Mouse (Mus musculus) liver, embryonic 15.5 days (tissue): ENCODE data around the gene Me1. TPM values are rescaled to one million over a fixed set of nuclear protein-coding genes. Genes with fewer than 3 reads are reported as not detected.

Experiments used
- ATAC-seq: fragments of 200-750 bp; cut with Nextera tagmentation; 2 replicates; pipeline ENCODE4 v1.8.0; 2017; ENCODE audit warnings: moderate number of reproducible peaks, mild to moderate bottlenecking, moderate library complexity; ENCODE audit not compliant: insufficient read depth
- H3K27ac ChIP-seq: fragments of 300-500 bp; sonication (generic); replicated peaks from 2 replicates; pipeline ENCODE4 v1.5.1; 2015; ENCODE audit warnings: mild to moderate bottlenecking, inconsistent platforms
- H3K27me3 ChIP-seq: fragments of 300-500 bp; sonication (generic); 2 replicates; pipeline ENCODE4 v1.6.1; 2015; ENCODE audit warnings: mild to moderate bottlenecking, inconsistent platforms
- H3K36me3 ChIP-seq: fragments of 300-500 bp; sonication (generic); replicated peaks from 2 replicates; pipeline ENCODE4 v1.6.1; 2015; ENCODE audit warnings: moderate library complexity, mild to moderate bottlenecking, inconsistent platforms
- H3K4me1 ChIP-seq: fragments of 300-500 bp; sonication (generic); replicated peaks from 2 replicates; pipeline ENCODE4 v1.6.1; 2015; ENCODE audit warnings: inconsistent platforms
- H3K4me2 ChIP-seq: fragments of 300-500 bp; sonication (generic); 2 replicates; pipeline ENCODE4 v1.6.1; 2015; ENCODE audit warnings: moderate library complexity, mild to moderate bottlenecking, inconsistent platforms
- H3K4me3 ChIP-seq: fragments of 300-500 bp; sonication (generic); replicated peaks from 2 replicates; pipeline ENCODE4 v1.5.1; 2015; ENCODE audit warnings: mild to moderate bottlenecking, inconsistent platforms
- H3K9ac ChIP-seq: fragments of 300-500 bp; sonication (generic); 2 replicates; pipeline ENCODE4 v1.6.1; 2015; ENCODE audit warnings: moderate library complexity, mild to moderate bottlenecking, inconsistent platforms
- H3K9me3 ChIP-seq: fragments of 300-500 bp; sonication (generic); replicated peaks from 2 replicates; pipeline ENCODE4 v1.6.1; 2016; ENCODE audit warnings: inconsistent platforms
- WGBS: fragments of 180-500 bp; shearing (Covaris S2); methylation state at CpG from one replicate; pipeline ENCODE4 v1.1.7; 2015; ENCODE audit warnings: mixed read lengths; ENCODE audit not compliant: insufficient replicate concordance; 5-methylcytosine and 5-hydroxymethylcytosine counted together
- polyA plus RNA-seq: library from polyadenylated mRNA; unstranded; fragments of >200 nt; fragmentation: Nextera tagmentation; extraction: Ambion mirVana; gene quantifications from 2 replicates; pipeline ENCODE4 v1.2.1, GENCODE M21; 2015

Me1 gene
- polyA plus RNA-seq, 1 experiment from 2014 or later: 4.7 TPM

- Histone ChIP-seq H3K9me3 (no peaks in the 10 kb centered on the region), H3K9ac (no peak overlapping the region), H3K27ac (no peak overlapping the region), H3K27me3 (no peaks in the 10 kb centered on the region), H3K36me3 (no peaks in the 10 kb centered on the region), H3K4me2 (no peak overlapping the region), H3K4me3 (no peak overlapping the region), H3K4me1 (no peaks in the 10 kb centered on the region)
- 61% methylated on average over 6 of the region's 6 CpGs for WGBS
- ATAC-seq: no peak
These were observed 13.2 kb upstream of the Me1 start for GRCm38 (mm10) chr9:86708921-86709320.

GRCm38 (mm10) chr9:86707431-86707830 is 11.7 kb upstream of the Me1 start:
- H3K4me2 ChIP-seq: no peak overlapping the region
- no peak for ATAC-seq
- no peak overlapping the region for H3K27ac ChIP-seq
- WGBS: 39% methylated on average over 1 of the region's 1 CpGs
- H3K36me3 ChIP-seq: no peaks in the 10 kb centered on the region
- H3K27me3 ChIP-seq: no peaks in the 10 kb centered on the region
- H3K9ac ChIP-seq: no peak overlapping the region
- H3K4me3 ChIP-seq: no peak overlapping the region
- no peaks in the 10 kb centered on the region for H3K9me3 ChIP-seq
- no peaks in the 10 kb centered on the region for H3K4me1 ChIP-seq

GRCm38 (mm10) chr9:86701844-86702243 is 6.1 kb upstream of the Me1 start:
- 20% methylated on average over 2 of the region's 2 CpGs for WGBS
- H3K4me2 ChIP-seq: no peak overlapping the region
- no peak for ATAC-seq
- H3K27ac ChIP-seq: no peak overlapping the region
- H3K9ac ChIP-seq: no peak overlapping the region
- no peaks in the 10 kb centered on the region for H3K27me3 ChIP-seq
- no peaks in the 10 kb centered on the region for H3K36me3 ChIP-seq
- no peaks in the 10 kb centered on the region for H3K9me3 ChIP-seq
- H3K4me1 ChIP-seq: no peaks in the 10 kb centered on the region
- H3K4me3 ChIP-seq: no peak overlapping the region

GRCm38 (mm10) chr9:86701264-86701663 is 5.5 kb upstream of the Me1 start:
- no peaks in the 10 kb centered on the region for H3K4me1 ChIP-seq
- H3K36me3 ChIP-seq: no peaks in the 10 kb centered on the region
- H3K4me2 ChIP-seq: no peak overlapping the region
- no peaks in the 10 kb centered on the region for H3K9me3 ChIP-seq
- no peak for ATAC-seq
- no peak overlapping the region for H3K4me3 ChIP-seq
- no peak overlapping the region for H3K9ac ChIP-seq
- peaks cover under 1% of the 10 kb centered on the region; the same call in 1 of the 2 replicates for H3K27me3 ChIP-seq
- H3K27ac ChIP-seq: no peak overlapping the region
- 48% methylated on average over 5 of the region's 5 CpGs for WGBS

GRCm38 (mm10) chr9:86695199-86695817 is 445 bp downstream of the Me1 start:
- ATAC-seq: peak; percentile 28; the same call in 1 of the 2 replicates
- 3% methylated on average over 42 of the region's 56 CpGs for WGBS
- H3K9ac ChIP-seq: peak overlapping the region; percentile 58
- H3K27me3 ChIP-seq: peaks cover 20% of the 10 kb centered on the region
- H3K4me3 ChIP-seq: peak overlapping the region; percentile 63
- peak overlapping the region; percentile 85 for H3K4me2 ChIP-seq
- H3K27ac ChIP-seq: no peak overlapping the region
- H3K9me3 ChIP-seq: no peaks in the 10 kb centered on the region
- no peaks in the 10 kb centered on the region for H3K36me3 ChIP-seq
- peaks cover 9% of the 10 kb centered on the region for H3K4me1 ChIP-seq

GRCm38 (mm10) chr9:86694644-86695043 is 1.1 kb downstream of the Me1 start:
- Histone ChIP-seq H3K36me3 (no peaks in the 10 kb centered on the region), H3K4me1 (peaks cover 9% of the 10 kb centered on the region), H3K27me3 (peaks cover 20% of the 10 kb centered on the region), H3K27ac (no peak overlapping the region), H3K9ac (no peak overlapping the region), H3K9me3 (no peaks in the 10 kb centered on the region), H3K4me3 (no peak overlapping the region), H3K4me2 (no peak overlapping the region)
- 77% methylated on average over 7 of the region's 7 CpGs for WGBS
- ATAC-seq: no peak

GRCm38 (mm10) chr9:86693935-86694334 is 1.8 kb downstream of the Me1 start:
- ATAC-seq: no peak
- Histone ChIP-seq H3K27ac (no peak overlapping the region), H3K27me3 (peaks cover 20% of the 10 kb centered on the region), H3K4me2 (no peak overlapping the region), H3K9me3 (no peaks in the 10 kb centered on the region), H3K4me3 (no peak overlapping the region), H3K36me3 (no peaks in the 10 kb centered on the region), H3K4me1 (peaks cover 9% of the 10 kb centered on the region), H3K9ac (no peak overlapping the region)
- WGBS: 56% methylated on average over 6 of the region's 6 CpGs

GRCm38 (mm10) chr9:86692676-86693075 is 3.1 kb downstream of the Me1 start:
- Histone ChIP-seq H3K4me2 (no peak overlapping the region), H3K36me3 (no peaks in the 10 kb centered on the region), H3K4me1 (peaks cover 9% of the 10 kb centered on the region), H3K27me3 (peaks cover 20% of the 10 kb centered on the region), H3K9ac (no peak overlapping the region), H3K9me3 (no peaks in the 10 kb centered on the region), H3K4me3 (no peak overlapping the region), H3K27ac (no peak overlapping the region)
- 60% methylated on average over 3 of the region's 3 CpGs for WGBS
- ATAC-seq: no peak

GRCm38 (mm10) chr9:86692251-86692650 is 3.5 kb downstream of the Me1 start:
- H3K36me3 ChIP-seq: no peaks in the 10 kb centered on the region
- peaks cover 20% of the 10 kb centered on the region for H3K27me3 ChIP-seq
- no peaks in the 10 kb centered on the region for H3K9me3 ChIP-seq
- no peak overlapping the region for H3K4me3 ChIP-seq
- peaks cover 9% of the 10 kb centered on the region for H3K4me1 ChIP-seq
- no peak overlapping the region for H3K27ac ChIP-seq
- H3K4me2 ChIP-seq: no peak overlapping the region
- 76% methylated on average over 5 of the region's 5 CpGs for WGBS
- H3K9ac ChIP-seq: no peak overlapping the region
- no peak for ATAC-seq

GRCm38 (mm10) chr9:86691101-86691500 is 4.7 kb downstream of the Me1 start:
- no peaks in the 10 kb centered on the region for H3K9me3 ChIP-seq
- peaks cover 9% of the 10 kb centered on the region for H3K4me1 ChIP-seq
- H3K27ac ChIP-seq: no peak overlapping the region
- peaks cover 17% of the 10 kb centered on the region for H3K27me3 ChIP-seq
- H3K4me3 ChIP-seq: no peak overlapping the region
- WGBS: 77% methylated on average over 3 of the region's 3 CpGs
- no peaks in the 10 kb centered on the region for H3K36me3 ChIP-seq
- no peak overlapping the region for H3K9ac ChIP-seq
- H3K4me2 ChIP-seq: no peak overlapping the region
- ATAC-seq: no peak

GRCm38 (mm10) chr9:86683713-86684209 is 12.0 kb downstream of the Me1 start:
- Histone ChIP-seq H3K9ac (no peak overlapping the region), H3K9me3 (no peaks in the 10 kb centered on the region), H3K36me3 (no peaks in the 10 kb centered on the region), H3K27me3 (no peaks in the 10 kb centered on the region), H3K4me3 (no peak overlapping the region), H3K4me1 (0 out of 2 replicates have a peak, but pooled peaks cover 4% of the 10 kb centered on the region), H3K4me2 (no peak overlapping the region), H3K27ac (no peak overlapping the region)
- no peak for ATAC-seq
- WGBS: 55% methylated on average over 8 of the region's 8 CpGs

GRCm38 (mm10) chr9:86682844-86683243 is 12.9 kb downstream of the Me1 start:
- no peak overlapping the region for H3K27ac ChIP-seq
- H3K9me3 ChIP-seq: no peaks in the 10 kb centered on the region
- H3K27me3 ChIP-seq: no peaks in the 10 kb centered on the region
- 0 out of 2 replicates have a peak, but pooled peaks cover 4% of the 10 kb centered on the region for H3K4me1 ChIP-seq
- H3K4me3 ChIP-seq: no peak overlapping the region
- no peak overlapping the region for H3K4me2 ChIP-seq
- 63% methylated on average over 6 of the region's 6 CpGs for WGBS
- no peak for ATAC-seq
- no peak overlapping the region for H3K9ac ChIP-seq
- no peaks in the 10 kb centered on the region for H3K36me3 ChIP-seq
